Mouse (Mus musculus) lung, postnatal 4 days (tissue): ENCODE measurements around the gene Esd.
A peak's percentile ranks its signal among the peaks of the same experiment; 100 is the strongest.

Experiments
- DNase-seq, 2 experiments: peaks; one replicate each; pipeline ENCODE4 v3.0.0; 2021

The Esd gene

GRCm38 (mm10) chr14:74732079-74732783 lies at the start of gene Esd:
Esd (plus strand) TSS chr14:74732297.
- DNase-seq: peak; percentile 96

DNA sequence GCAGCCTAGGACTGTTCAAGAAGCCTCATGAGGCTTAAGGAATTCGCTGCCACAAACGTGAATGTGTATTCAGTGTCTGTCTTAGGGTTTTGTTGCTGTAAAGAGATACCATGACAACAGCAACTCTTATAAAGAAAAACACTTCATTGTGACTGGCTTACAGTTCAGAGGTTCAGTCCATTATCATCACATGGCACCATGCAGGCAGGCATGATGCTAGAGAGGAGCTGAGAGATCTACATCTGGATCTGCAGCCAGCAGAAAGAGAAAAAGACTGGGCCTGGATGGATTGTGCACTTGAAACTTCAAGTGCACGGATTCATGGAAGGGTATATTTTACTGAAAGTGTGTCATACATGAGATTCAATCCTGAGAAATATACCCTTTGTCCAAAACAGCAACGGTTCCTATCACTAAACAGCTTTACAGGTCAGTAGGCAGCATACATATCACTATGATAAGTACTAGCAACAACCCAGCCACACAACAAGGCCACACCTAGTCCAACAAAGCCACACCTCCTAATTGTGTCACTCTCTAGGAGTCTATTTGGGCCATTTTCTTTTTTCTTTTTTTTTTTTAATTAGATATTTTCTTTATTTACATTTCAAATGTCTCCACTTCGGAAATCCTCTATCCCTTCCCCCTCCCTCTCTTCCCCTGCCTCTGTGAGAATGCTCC lies 47.7 kb upstream of the Esd start:
- DNase-seq: no peak

- DNase-seq: no peak
These were observed 40.1 kb upstream of the Esd start for GRCm38 (mm10) chr14:74691963-74692362.

DNA sequence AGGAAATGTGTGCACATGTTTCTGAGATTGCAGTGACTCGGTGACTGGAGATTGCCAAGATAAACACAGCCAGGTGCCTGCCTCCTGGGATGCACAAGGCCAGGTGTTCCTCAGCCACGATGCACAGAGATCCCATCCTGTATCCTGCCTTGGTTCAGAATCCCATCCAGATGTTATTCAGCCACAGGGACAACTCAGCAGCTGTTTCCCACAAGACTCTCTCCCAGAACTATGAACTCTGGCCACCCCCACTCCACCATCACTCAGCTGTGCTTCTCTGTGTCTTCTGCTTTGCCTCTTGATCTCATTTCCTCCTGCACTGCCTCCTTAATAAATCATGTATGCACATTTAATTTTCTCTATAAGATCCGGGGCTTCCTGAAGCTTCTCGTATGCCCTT lies 35.3 kb upstream of the Esd start:
- no peak for DNase-seq

GRCm38 (mm10) chr14:74697432-74697831 lies 34.7 kb upstream of the Esd start:
- DNase-seq: no peak

DNA sequence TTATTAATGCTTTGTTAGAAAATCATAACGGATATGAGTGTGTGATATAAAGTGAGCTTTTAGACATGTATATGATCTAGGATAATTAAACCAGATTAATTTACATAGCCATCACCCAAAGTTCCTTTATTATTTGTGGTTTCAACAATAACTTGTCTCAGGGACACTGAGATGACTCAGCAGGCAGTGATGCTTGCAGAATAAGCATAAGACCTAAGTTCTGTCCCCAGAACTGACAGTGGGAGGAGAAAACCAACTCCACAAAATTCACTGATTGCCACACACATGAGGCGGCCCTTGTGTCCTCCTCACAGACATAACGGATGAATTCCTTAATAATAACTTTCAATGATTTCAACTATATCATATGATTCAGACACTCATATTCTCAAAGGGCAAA lies 32.9 kb upstream of the Esd start:
- no peak for DNase-seq

DNA sequence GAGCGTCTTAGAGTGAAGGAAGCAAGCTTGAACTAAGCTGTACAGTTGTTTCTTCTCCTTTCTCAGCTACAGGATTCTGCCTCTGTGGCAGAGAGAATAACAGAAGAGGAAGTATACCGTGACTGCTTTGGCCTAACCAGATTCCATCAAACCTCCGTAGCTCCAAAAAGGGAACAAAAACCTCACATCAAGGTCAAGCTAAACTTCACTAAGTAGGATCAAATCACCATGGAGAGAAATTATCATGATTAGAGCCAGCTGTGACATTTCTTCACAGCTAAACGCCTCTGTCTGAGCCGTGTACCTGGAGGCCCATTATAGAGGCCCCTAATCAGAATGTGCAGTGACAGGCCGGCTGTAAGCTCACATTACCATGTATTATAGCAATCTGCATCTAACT lies 28.2 kb upstream of the Esd start:
- no peak for DNase-seq

GRCm38 (mm10) chr14:74709054-74709453 lies 23.0 kb upstream of the Esd start:
- DNase-seq: peak in 1 of 2 experiments; percentile 24

GRCm38 (mm10) chr14:74723541-74723940 lies 8.6 kb upstream of the Esd start:
- no peak for DNase-seq

DNA sequence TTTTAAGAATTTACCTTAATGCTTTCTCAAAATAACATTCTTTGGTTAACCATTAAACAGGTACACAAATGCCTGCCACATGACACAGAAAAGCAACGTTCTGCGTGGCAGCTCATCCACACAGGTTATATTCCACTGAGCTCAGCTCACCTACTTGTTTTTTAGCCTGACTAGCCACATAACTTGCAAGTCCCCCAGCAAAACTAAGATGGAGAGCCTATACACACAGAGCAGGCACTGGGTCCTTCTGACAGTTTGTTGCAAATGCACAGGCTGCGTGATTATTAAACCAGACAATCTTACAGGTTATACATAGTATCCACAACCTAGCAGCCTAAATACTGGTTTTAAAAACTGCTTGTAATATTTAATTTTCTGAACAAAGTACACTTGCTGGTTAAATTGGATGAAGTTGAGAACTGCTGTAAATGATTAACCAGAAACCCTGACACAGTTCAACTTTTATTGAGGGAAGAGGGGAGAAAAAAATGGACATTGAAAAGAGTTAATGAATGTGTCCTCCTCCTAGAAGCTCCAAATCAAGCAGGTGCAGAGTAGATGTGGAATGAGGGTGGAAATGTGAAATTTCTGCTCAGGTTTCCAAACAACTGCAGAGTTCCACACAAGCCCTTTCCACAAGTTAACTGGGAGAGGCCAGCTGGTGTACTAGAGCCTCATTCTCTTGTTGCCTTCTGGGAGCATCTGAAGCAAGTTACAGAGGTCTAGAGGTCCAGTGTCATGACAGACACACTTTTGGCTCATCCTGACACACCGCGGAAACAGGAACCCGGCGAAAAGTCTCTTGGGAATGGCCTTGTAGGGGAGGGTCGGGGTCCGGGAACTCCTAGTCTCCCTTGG lies 647 bp upstream of the Esd start:
- DNase-seq: no peak

DNA sequence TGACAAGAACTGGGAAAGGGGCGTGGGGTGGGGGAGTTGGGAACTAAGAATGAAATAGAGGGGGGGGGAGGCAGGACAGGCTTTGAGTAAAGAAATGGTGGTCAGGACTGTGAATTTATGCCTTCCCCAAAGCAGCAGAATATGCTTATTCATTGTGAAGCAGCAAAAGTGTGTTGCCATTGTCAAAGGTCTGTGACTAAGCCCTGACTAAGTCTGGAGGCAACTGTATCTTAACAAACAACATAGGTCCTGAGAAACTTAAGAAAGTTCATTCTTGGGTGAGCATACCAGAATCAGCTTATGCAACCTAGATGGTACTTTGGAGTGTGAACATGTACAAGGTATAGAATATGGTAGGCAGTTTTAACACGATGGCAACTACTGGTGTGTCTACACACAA lies 1.3 kb downstream of the Esd start:
- no peak for DNase-seq

- DNase-seq: no peak
These were observed 3.4 kb downstream of the Esd start for GRCm38 (mm10) chr14:74735471-74735870.

DNA sequence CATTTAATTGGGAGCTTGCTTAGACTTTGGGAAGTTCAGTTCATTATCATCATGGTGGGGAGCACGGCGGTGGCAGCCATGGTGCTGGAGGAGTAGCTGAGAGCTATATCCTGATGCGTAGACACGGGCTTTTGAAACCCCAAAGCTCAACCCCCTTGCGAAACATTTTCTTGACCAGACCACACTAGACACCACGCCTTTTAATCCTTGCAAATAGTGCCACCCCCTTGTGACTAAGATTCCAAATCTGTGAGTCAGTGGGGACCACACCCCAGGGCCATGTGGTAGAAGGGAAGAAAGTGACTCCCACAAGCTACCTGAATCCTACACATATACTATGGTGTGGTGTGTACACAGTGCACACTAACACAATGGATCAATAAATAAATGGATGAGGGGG lies 4.8 kb downstream of the Esd start:
- DNase-seq: no peak

DNA sequence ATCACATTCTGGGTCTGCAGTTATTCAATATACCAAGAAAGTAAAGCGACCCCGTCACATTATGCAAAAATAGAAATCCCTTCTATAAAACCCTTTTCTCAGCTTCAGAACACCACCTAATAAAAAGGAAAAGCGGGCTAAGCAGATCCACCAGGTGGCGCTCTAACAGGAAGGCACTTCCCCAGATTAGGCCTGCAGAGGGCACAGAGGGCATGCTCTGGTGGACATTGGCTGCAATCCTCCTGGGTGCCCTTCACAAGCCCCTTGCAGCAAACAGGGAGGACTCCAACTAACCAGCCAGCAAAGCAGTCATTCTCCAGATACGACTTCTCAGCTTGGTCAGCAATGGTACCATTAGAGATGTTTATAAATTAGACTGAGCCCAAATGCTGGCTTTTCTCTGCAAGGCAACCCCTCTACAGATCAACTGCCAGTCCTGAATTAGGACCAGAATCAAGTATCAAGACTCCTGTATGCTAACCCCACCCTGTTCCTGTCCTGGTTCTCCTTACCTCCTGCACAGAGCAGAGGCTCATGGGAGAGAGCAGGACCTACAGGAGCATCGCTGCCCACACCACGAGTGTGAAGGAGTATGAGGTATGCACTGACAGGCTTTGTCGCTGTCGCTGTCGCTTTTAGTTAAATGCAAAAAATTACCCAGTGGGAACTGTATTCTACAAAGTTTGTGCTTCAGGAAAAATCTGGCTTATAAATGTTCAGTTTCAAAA lies 32.3 kb downstream of the Esd start:
- DNase-seq: peak; percentile 60 to 83

- DNase-seq: no peak
These were observed 35.8 kb downstream of the Esd start for GRCm38 (mm10) chr14:74767892-74768291.

- DNase-seq: no peak
These were observed 42.0 kb downstream of the Esd start for GRCm38 (mm10) chr14:74774046-74774619.

DNA sequence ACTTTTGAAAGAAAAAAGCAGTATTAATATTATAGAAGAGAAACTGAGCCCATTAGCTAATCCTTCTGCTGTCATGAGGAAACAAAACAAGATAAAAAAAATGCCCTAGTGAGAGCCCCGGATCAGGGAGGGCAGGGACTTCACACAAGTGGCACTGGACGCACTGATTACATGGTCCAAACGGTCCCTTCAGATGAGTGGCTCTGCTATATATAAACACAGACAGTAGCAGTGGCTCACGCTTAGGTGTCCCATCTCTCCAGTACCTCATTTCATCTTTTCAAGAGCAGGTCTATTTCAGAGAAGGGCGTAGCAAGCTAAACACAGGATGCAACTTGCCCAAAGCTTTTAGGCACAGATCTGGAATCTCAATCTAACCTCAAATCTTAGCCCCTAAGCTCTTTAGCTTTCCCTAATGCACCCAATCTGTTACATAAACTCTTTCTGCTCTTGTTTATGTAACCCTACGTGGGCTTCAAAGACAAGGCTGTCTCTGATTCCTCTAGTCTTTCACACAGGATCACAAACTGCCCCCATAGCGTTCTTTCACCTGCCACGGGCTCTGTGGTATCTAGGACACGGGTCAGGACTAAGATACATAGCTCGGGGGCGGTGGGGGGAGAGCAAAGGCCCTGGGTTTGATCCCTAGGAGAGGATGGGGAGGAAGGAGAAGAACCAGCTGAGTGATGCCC lies 52.3 kb downstream of the Esd start:
- no peak for DNase-seq

GRCm38 (mm10) chr14:74787717-74788116 lies 55.6 kb downstream of the Esd start:
- DNase-seq: no peak

- peak in 1 of 2 experiments; percentile 15 for DNase-seq
These were observed 56.7 kb downstream of the Esd start for GRCm38 (mm10) chr14:74788766-74789165.

- no peak for DNase-seq
These were observed 58.4 kb downstream of the Esd start for GRCm38 (mm10) chr14:74790535-74790934.

DNA sequence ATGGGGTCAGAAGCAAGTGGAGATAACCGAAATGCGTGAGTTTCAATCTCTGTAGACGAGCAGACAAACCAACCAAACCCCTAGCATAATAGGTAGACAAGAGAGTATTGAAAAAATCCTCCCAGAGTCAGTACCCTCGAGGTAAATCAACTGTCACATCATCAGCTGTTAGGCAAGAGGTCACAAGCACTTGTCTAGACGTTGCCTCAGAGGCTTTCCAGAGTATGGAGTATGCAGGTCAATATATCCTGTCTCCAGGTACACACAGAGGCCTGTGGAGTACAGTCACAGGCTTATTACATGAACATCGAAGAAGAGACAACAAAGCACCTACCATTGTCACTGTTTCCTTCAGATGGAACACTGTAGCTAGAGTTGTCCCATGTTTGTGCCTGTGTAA lies 60.7 kb downstream of the Esd start:
- DNase-seq: no peak

DNA sequence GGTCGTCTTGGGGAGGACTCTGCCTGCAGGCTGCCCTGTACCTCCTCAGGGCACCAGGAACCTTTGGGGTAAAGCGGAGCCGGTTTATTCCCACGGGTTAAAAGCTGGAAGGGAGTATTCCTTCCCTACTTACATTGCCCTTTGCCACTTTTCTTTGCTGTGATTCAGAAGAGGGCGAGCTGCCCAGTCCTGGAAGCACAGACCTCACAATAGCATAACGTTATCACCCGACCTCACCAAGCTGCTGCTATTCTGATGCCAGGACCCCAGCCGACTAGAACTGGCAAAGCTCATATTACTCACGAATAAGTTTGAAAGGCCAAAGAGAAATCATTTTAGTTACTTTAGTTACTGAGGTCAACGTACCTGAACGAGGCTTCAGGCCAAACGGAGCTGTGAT lies 62.8 kb downstream of the Esd start:
- DNase-seq: no peak
